Mouse (Mus musculus): Measurements from ENCODE around the gene Angptl2.
A peak's percentile ranks its signal among the peaks of the same experiment; 100 is the strongest.
"Not testable (repeated sequence)": the region's sequence is repeated elsewhere in the genome, so short reads cannot be mapped to it uniquely, and the experiment has no call there.

Angptl2 gene

DNA sequence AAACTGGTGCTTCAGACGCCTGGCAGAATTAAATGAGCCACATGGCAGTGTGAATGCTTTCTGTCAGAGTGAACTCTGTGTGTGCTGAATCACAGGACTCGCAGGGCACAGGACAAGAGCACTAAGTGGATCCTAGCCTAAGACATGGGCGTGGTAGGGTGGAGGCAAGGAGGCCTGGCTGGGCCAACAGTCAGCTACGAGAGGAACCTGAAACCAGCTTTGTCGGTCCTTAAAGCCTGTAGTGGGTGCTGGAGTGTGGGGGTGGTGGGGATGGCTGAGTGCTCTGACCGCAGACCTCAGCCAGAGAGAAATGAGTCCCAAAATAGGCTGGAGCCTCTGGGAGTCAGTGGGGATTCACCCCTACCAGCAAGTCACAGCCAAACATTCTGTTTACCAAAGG lies 12.6 kb upstream of the Angptl2 start:
- DNase-seq: no peak

DNA sequence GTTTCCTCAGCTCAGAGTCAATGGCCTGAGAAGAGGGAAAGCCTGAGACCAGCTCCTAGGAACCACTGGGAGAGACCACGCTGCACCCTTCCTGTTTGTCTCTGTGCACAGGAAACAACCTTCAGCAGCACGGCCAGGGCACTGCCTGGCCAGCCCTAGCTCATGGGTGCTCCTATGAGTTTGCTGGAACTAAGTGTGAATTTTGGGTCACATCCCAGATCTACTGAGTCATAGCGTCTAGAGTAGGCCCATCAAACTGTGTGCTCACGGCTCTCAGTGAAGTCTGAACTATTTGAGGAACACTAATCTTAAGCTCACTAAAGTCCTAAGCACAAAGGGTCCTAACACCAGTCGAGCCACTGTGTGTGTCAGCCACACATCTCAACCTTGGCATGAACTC lies 10.9 kb upstream of the Angptl2 start:
- DNase-seq: no peak

DNA sequence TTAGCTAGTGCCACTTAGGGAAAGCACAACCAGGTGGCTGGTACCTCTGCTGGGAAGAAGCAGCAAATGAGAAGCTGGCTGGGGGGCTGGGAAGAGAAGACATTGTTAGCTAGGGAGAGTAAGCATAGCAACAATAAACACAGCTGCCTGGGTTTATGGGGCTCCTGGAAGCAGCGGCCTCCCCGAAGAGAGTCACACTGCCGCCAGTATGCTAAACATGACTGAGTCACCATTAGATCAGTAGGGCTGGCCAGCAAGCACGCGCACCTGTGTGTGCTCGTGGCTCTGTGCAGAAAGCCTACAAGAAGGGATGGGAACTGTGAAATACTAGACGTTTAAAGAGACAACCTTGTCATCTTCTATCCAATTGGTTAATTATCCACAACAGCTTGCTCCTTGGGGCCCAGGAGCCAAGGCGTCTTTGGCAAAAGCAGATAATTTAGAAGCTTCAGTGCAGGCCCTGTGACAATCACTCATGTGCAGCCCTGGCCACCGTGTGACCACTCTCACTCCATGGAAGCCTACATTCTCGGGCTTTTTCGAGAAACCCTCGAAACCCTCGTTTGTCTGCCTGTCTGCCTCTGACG lies 9.8 kb upstream of the Angptl2 start:
- peak; percentile 48 for DNase-seq

DNA sequence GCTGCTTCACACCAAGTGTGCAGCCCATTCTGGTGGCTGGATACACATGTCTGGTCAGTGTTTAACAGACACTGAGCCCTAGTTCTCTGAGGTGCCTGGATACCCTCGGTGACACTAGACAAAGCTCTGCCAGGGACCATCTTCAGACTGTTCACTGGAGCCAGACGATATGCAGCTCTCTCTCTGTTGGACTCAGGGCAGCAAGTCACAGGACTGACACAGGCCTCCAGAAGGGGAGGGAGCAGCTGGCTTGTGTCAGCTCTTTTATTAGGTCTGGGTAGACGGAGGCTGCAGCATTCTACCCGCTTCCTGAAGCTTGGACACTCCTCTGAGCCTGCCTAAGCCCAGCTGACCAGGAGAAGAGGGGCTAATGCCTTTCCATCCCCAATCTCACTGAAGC lies 8.8 kb upstream of the Angptl2 start:
- DNase-seq: no peak

DNA sequence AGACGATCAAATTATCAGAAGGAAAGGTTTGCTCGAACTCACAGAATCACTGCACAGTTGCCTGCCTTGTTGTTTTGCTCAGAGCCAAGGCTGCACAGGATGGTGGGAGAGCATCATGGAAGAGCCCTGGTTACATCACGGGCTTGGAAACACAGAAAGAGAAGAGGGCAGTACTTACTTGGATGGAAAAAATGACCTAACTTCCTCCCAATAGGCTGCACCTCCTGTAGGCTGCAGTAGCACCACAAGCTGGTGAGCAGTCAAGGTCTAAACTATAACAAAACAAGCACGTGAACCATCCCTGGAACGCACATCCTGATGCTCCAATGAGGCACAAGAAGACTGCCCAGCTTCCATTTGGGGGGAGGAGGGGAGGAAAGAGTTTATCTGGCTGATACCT lies 7.7 kb upstream of the Angptl2 start:
- no peak for DNase-seq

DNA sequence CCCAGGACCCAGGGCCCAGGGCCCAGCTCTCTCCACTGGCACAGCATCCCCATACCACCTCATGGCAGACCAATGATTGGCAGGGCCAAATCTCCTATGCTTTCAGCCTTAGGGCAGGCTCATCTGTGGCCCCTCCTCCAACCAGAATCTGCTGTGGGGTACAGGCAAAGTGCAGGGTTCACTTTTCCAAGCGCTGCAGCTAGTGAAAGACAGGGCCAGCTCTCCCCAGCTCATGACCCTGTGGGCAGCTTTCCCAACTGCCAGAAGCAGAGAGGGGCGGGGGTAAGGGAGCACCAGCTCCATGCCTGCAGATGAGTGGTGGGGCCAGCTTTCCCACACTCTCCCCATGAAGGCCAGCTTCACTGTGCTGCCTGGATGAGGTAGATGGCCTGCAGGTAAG lies 5.0 kb upstream of the Angptl2 start:
- no peak for DNase-seq

DNA sequence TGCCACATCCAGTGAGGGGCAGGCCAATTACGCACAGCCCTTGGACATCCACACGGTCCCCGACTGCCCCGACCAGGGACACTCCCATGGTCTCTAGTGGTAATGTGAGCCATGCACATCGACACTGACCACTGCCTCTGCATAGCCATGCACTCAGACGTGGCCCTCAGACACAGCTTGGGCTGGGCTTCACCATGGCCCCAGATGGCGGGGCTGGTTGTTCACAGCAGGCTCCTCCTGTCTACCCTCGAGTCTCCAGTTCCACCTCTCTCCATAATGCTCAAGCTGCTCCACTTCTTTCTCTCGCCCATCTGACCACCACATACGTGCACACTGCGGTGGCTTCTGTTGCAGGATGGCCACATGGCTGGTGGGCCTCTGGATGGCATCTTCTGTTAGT lies 4.6 kb upstream of the Angptl2 start:
- DNase-seq: not testable (repeated sequence)

DNA sequence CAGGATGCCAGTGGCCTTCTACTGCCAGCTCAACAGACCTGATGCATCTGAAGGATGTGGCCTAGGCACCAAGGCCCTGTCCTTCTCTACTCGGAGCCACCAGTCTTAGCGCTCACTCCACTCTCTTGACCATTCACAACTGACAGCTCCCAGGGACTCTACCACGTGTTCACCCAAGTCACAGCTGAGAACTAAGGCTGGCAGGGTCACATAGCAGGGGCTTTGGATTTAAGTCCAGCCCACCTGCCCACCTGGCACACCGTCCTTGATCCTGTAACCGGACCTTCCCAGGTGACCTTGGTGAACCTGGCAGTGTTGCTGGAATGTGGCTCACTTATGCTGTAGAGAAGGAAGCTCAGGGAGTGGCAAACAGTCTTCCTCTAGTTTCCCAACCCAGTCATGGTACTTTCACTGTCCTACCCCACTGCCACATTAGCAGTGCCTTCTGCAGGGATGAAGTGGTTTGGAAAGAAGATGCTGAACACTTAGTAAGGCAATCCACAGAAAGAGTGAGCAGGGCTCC lies 631 bp upstream of the Angptl2 start:
- DNase-seq: no peak

DNA sequence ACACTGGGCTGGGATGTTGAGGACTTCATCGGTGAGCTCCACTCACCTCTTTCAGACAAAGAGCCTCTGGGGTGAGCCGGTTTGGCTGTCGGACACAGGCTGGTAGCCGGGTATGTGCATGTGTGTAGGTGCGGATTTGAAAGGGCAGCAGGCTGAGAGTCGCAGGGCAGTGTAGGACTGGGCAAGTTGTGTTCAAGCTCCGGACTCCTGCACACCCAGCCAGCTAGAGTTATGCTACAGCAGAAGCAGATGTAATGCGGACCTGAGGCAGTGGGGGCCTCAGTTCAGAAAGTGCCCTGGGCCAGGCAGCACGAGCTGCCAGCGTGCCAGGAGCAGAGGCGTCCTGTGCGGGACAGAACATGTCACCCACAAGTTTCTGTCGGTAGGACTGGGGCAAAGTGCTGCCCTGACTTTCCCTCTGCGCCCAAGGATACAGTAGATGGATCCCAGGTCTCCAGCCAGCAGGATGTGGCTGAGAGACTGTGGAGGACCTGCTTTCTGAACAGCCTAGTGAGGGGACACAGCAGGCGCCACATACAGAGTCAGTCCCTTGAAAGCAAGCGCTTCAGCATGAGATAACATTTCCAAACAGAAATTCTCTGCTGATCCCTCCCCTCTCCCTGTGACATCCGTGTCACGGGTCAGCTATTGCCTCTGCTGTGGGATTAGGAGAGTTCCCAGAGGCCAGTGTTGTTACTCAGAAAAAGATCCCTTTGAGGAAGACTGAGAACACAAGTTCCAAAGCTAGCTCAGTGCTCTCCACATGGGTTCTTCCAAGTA lies 966 bp downstream of the Angptl2 start:
- no peak for DNase-seq

DNA sequence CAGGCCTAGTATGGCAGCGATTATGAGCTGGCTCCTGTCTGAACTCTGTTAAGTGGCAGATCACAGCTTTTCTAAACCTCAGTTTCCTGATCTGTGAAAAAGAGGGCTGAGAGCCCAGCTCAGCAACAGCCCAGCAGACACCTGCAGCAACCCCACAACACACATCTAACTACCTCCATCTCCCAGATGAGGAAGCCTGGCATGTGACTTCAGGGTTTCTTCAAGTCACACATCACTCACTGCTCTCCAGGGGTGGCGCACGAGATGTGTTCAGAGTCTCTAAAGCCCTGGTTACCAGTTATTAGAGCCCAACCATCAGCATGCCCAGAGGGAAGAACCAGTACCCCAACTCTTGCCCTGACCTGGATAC lies 1.5 kb downstream of the Angptl2 start:
- DNase-seq: no peak

DNA sequence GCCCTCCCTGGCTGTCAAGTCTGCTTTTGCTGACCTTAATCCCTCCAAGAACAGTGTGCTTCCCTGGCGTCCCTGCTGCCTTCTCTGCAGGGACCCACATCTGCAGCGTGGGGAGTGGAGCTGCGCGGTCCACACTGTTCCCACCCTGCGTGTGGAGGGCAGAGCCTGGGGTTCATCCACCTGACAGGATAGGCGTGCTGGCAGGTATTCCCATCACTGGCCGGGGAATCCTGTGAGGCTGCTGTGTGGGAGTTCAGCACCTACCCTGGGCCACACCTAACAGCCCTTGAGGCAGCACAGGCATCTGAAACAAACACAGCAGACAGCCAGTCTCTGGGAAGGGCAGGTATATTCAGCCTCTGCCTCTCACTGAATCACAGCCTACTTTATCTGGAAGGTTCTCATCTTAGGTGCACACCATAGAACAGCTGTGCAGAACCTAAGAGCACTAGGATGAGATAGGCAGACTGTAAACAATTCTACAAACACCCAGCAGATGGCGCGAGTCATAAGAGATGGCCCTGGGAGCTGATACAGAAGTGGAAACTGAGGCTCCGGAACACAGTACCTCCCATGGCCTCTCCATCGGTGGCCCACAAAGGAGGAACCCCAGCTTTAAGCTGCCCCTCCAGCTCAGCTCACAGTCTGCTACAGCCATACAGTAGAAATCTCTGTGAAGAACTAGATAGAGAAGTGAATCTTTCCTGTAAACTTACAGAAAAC lies 3.2 kb downstream of the Angptl2 start:
- DNase-seq: no peak

DNA sequence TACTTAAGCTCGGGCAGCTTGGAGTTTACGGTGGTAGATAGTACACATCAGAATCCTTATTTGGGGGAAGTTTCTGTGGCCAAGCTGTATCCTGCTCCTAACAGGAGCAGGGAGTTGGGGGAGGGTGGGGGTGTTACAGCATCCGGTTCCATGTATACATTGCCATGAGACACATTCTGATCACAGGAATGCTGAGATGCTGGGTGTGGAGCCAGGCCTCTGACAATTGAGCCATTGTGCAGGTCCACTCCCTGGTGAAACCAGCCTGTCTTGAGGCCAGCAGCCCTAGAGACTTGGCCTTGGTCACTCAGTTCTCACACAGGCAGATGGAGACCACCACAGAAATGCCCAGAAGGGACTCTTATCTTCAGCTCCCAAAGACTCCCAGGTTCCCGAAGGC lies 3.8 kb downstream of the Angptl2 start:
- DNase-seq: no peak

DNA sequence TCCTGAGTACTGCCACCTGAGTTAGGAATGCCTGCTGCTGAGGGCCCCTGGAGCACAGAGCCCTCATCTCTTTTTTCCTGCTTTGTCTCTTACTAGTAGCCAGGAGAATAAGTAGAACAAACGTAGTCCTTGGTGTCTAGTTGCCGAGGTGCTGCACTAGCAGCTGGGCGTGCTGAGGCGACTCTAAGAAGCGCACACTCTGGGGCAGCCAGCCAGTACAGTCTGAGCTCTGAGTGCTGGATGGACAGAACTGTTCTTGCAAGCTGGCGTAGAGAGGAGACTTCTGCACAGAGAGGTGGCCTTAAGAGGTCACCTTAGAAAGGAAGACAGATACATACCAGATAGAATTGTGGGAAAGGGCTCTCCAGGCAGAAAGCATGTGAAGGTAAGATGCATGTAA lies 4.4 kb downstream of the Angptl2 start:
- DNase-seq: no peak

DNA sequence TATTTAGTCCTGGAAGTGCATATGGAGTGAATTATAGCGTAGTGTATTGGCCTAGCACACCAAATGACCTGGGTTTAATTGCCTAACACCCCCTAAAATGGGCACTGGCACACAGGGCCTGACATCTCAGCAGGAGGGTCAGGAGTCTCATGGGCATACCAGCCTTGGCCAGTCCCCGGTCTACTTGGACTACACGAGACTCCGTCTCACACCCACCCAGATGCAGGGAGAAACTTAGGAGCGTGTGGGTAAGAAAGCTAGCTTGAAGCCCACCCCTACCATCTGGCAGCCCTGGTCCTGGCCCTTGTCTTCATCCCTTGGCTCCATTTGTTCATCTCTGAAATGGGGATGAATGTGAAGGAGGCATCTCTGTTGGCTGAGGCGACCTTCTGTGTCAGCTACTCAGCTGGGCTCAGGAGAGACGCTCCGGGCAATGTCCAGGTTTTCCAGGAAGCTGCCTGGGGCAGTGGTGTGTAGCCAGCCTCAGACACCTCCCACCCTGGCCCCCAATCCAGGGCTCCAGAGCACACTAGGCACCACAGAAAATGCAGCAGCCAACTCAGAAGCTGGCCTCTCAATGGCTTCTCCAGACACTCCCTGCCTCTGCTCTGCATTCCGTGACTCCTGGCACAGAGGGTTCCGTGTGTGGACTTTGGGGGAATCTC lies 4.9 kb downstream of the Angptl2 start:
- DNase-seq: no peak

DNA sequence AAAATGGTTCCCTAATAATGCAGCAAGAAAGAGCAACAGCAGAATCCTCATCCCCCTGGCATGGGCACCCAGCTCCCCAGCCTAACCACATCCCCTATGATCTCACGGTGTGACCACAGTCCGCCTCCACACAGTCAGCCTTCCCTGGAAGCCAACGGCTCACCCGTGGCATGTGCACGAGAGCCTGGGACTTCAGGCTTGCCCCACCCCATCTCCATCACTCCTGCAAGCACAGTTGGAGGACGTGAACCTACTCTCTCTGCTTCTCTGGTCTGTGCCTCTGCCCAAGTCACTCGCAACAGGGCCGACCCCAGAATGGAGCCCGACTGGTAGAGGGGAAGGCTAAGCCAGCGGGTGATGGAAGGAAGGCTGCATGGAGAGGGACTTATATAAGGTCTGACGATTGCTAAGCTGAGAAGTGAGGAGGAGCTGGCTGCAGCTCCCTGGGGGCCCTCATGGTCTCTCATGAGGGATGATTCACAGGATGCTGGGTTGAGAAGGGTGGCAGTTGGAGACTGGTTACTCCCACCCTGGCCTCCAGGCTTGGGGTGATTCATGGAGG lies 5.6 kb downstream of the Angptl2 start:
- peak; percentile 68 for DNase-seq

DNA sequence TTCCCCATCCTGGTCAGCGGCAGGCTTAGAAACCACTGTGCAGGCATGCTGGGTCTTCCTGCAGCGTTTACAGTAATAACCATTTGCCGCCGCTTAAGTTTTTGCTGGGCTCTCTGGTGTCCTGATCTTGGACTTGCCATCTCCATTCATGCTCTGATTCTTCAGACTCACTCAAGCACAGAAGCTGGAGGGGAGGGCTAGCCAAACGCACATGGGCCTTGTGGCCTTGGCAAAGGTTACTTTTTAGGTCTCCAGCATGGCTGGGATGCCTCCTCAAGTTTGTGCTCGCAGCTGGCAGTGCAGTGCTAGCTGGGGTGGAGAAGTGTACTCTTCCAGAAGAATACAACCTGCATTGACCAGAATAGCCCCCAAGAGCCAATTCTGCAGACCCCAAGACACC lies 6.6 kb downstream of the Angptl2 start:
- no peak for DNase-seq

DNA sequence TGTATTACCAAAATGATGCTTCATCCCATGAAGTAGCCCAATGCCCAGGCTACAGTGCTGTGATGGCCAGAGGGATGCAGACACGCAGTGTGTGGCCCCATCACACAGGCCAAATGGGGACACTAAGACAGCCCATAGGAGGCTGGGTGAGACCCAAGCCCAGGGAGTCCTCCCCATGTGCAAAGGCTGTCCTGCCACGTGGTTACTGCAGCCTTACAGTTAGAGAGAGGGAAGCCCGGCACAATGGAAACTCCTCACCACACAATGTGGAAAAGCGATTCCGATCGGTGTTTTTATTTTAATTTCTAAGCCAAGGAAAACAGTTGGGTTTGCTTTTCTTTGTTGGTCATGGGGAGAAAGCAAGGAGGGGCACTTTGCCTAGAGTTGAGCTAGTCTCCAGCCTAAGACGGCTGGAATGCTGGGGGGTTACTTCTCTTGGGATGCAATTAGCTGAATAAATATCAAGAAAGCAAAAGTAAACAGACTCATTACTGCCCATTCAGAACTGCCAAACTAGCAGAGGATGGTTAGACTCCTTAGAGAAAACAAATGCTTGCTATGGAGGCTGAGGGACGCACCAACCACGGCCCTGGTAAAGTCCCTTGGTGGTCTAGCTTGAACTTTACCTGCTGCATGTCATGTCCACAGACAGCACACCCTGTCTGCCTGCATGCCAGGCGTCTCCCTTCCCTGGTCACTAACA lies 7.9 kb downstream of the Angptl2 start:
- no peak for DNase-seq

DNA sequence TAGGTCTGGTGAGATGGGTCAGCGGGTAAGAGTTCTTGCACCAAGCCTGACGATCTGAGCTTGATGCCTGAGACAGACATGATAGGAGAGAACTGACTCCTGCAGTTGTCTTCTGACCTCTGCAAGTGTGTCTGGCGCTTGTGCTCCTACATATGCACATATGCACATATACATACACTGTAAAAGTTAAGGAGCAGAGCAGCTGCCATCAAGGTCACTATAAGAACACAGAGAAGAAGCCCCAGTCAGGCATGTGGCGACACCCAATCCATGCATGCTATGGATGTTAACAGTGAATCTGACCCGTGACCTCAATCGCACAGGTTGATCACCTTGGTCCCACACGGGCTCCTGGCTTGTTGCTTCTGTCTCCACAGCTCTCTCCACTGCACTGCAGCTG lies 10.1 kb downstream of the Angptl2 start:
- no peak for DNase-seq

DNA sequence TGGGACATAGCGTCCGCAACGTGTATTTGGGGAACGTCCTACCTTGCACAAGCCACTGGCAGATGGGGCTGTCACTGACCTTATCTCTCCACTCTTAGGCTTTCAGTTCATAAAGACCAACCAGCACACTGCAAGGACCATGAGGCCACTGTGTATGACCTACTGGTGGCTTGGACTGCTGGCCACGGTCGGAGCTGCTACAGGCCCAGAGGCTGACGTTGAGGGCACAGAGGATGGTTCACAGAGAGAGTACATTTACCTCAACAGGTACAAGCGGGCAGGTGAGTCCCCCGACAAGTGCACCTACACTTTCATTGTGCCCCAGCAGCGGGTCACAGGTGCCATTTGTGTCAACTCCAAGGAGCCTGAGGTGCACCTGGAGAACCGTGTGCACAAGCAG lies 12.2 kb downstream of the Angptl2 start:
- no peak for DNase-seq

DNA sequence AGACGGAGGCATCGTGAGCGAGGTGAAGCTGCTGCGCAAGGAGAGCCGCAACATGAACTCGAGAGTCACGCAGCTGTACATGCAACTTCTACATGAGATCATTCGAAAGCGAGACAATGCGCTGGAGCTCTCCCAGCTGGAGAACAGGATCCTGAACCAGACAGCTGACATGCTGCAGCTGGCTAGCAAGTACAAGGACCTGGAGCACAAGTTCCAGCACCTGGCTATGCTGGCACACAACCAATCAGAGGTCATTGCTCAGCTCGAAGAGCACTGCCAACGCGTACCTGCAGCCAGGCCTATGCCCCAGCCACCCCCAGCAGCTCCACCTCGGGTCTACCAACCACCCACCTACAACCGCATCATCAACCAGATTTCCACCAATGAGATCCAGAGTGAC lies 12.7 kb downstream of the Angptl2 start:
- DNase-seq: no peak

DNA sequence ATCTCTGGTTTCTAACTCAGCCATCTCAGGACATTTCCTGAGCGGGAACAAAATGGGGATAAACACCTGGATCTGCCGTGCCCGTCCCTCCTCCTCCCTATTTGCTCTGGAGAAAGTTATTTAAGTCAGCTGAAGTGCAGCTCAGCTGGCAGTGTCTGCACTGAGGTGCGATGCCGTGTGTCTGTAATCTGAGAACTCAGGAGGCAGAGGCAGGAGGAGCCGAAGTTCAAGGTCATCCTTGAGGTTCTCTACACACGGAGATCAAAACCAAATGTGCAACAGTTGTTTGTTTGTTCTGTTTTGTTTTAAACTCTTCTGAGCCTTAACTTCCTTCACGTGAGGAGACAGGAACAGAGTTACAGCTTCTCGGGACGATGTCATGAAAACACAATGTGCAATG lies 14.8 kb downstream of the Angptl2 start:
- DNase-seq: no peak

DNA sequence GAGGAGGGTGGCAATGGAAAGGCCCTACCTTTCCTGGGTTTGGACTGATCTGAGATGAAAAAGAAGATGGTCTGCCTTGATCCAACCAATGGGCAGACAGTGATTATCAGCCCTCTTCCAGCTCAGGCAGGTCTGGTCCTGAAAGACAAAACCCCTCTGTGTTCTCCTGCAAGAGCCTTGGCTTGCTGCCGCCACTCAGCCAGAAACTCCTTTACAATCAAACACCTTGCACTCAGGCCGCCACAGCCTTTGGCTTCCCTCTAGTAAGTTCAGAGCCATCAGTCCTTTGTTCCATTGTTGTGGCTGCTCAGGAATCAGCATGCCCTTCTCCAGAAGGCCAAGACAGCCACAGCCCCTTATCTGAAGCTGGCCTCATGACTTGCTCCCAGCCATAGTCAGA lies 15.9 kb downstream of the Angptl2 start:
- DNase-seq: no peak

Data from right cerebral cortex, adult 18-20 months (tissue).